In the genomic region with DNA sequence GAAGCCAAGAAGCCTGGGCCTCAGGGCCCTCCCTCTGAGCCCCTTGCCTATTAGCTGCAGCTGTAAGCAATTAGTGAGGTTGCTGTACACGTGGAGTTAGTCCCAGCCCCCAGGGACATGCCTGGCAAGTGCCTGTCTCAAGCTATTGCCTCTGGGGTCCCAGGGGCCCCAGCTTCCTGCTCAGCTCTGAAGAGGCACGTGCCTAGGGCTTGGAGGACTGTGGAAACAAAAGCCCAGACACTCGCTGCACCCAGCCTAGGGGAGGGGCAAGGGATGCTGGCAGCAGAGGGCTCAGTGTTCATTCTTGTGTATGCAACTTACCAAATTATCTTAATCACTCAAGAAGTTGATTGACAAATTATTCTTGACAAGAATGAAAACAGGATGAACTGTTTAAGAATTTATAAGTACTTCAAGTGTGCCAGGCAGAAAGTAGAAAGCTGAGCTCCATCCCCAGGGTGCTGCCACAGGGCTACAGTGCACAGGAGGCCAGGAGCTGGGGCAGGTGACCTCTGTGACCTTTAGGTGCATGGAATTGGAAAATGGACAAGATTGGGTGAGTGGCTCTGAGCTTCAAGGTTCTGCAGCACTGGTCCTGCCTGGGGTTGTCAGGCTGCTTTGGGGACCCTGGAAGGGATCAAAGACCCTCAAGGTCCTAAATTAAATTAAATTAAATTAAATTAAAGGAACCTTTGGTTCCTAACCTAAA, we compare ENCODE assay signal across 10 mouse cellular contexts.
DNase-seq lines count a peak whose midpoint lies in the region; ATAC-seq lines count a peak whose summit lies in the region.
"Had no signal": no experiment of that assay in that cellular context is flagged by ENCODE, and none has a peak within 500 bp of the region (broad histone marks: within the 10 kb centered on the region; RNA-seq: fewer than 3 reads in every experiment).

No protein-coding gene starts in this region.

- peaks cover 5% of the 10 kb centered on the region; the same call in 1 of the 2 replicates for H3K36me3 ChIP-seq in forebrain, embryonic 16.5 days (ENCODE audit: control insufficient read depth, insufficient read depth)

- H3K9me3 ChIP-seq in forebrain, embryonic 16.5 days (ENCODE audit: control insufficient read depth, low read length), result no peaks in the 10 kb centered on the region

- no peaks in the 10 kb centered on the region for H3K27me3 ChIP-seq in forebrain, embryonic 16.5 days (replicated peaks; ENCODE audit: control insufficient read depth, insufficient read depth, low read length)

- peak overlapping the region; percentile 56; the same call in 1 of the 2 replicates for H3K27ac ChIP-seq in forebrain, embryonic 16.5 days (ENCODE audit: low read length)

- DNase-seq in A20 (ENCODE audit: low read depth, low spot score), result peak; percentile 26
- peak; percentile 11 for DNase-seq in NIH3T3 (ENCODE audit: low read depth)
- DNase-seq in mesoderm, embryonic 11.5 days (ENCODE audit: low read depth, low spot score), result peak; percentile 74
- DNase-seq in thymus, postnatal 10 days (ENCODE audit: low spot score in 2 of 2), result no peak
- no peak for DNase-seq in frontal cortex, postnatal 14 days (ENCODE audit: low spot score in 2 of 2)
- DNase-seq in adrenal gland, adult 2 months, result no peak
- no peak for DNase-seq in adrenal gland, adult 8-10 months
- DNase-seq: kidney, postnatal 14 days; thymus, postnatal 4 days had no signal

- H3K4me1 ChIP-seq in forebrain, embryonic 16.5 days (replicated peaks; ENCODE audit: control insufficient read depth, insufficient read depth, low read length), result peaks cover 12% of the 10 kb centered on the region

- WGBS in forebrain, embryonic 16.5 days, result 0% methylated on average over 3 of the region's 3 CpGs

- H3K4me3 ChIP-seq in forebrain, embryonic 16.5 days (replicated peaks; ENCODE audit: low read length), result no peak overlapping the region

- no peak overlapping the region; the same call in 1 of the 2 replicates for H3K9ac ChIP-seq in forebrain, embryonic 16.5 days (replicated peaks; ENCODE audit: low read depth, low read length)

- H3K4me2 ChIP-seq in forebrain, embryonic 16.5 days (ENCODE audit: low read length), result no peak overlapping the region

- ATAC-seq in forebrain, embryonic 16.5 days, result peak; percentile 90

Comparison
In these comparisons a context has a peak if more than half of its experiments do, and no peak if none do; other contexts are left out.
1. DNase-seq: peak in A20 (single experiment), NIH3T3 (single experiment) and mesoderm, embryonic 11.5 days (single experiment); none in thymus, postnatal 10 days (0 of 2), frontal cortex, postnatal 14 days (0 of 2), adrenal gland, adult 2 months (single experiment) and adrenal gland, adult 8-10 months (single experiment).